Mouse (Mus musculus): Measurements from ENCODE around the gene Trmt1.

GRCm38 (mm10) chr8:84660819-84661457 lies 25.2 kb upstream of the Trmt1 start:
- TF ChIP-seq CTCF (IDR thresholded peaks at IDR 0.05; ENCODE audit: borderline replicate concordance, insufficient read depth, low read length) (no peak), POLR2A (IDR thresholded peaks at IDR 0.05; ENCODE audit: low read depth, low read length) (peak; percentile 20; the same call in 1 of the 2 replicates)
